Mouse (Mus musculus) liver, embryonic 15.5 days (tissue): ENCODE data around the gene Rpusd1. TPM values are rescaled to one million over a fixed set of nuclear protein-coding genes. Genes with fewer than 3 reads are reported as not detected.
"Not testable (repeated sequence)": the region's sequence is repeated elsewhere in the genome, so short reads cannot be mapped to it uniquely, and the experiment has no call there.

Experiments
- ATAC-seq: fragments of 200-750 bp; cut with Nextera tagmentation; 2 replicates; pipeline ENCODE4 v1.8.0; 2017; ENCODE audit warnings: moderate number of reproducible peaks, mild to moderate bottlenecking, moderate library complexity; ENCODE audit not compliant: insufficient read depth
- H3K27ac ChIP-seq: fragments of 300-500 bp; sonication (generic); replicated peaks from 2 replicates; pipeline ENCODE4 v1.5.1; 2015; ENCODE audit warnings: mild to moderate bottlenecking, inconsistent platforms
- H3K27me3 ChIP-seq: fragments of 300-500 bp; sonication (generic); 2 replicates; pipeline ENCODE4 v1.6.1; 2015; ENCODE audit warnings: mild to moderate bottlenecking, inconsistent platforms
- H3K36me3 ChIP-seq: fragments of 300-500 bp; sonication (generic); replicated peaks from 2 replicates; pipeline ENCODE4 v1.6.1; 2015; ENCODE audit warnings: moderate library complexity, mild to moderate bottlenecking, inconsistent platforms
- H3K4me1 ChIP-seq: fragments of 300-500 bp; sonication (generic); replicated peaks from 2 replicates; pipeline ENCODE4 v1.6.1; 2015; ENCODE audit warnings: inconsistent platforms
- H3K4me2 ChIP-seq: fragments of 300-500 bp; sonication (generic); 2 replicates; pipeline ENCODE4 v1.6.1; 2015; ENCODE audit warnings: moderate library complexity, mild to moderate bottlenecking, inconsistent platforms
- H3K4me3 ChIP-seq: fragments of 300-500 bp; sonication (generic); replicated peaks from 2 replicates; pipeline ENCODE4 v1.5.1; 2015; ENCODE audit warnings: mild to moderate bottlenecking, inconsistent platforms
- H3K9ac ChIP-seq: fragments of 300-500 bp; sonication (generic); 2 replicates; pipeline ENCODE4 v1.6.1; 2015; ENCODE audit warnings: moderate library complexity, mild to moderate bottlenecking, inconsistent platforms
- H3K9me3 ChIP-seq: fragments of 300-500 bp; sonication (generic); replicated peaks from 2 replicates; pipeline ENCODE4 v1.6.1; 2016; ENCODE audit warnings: inconsistent platforms
- WGBS: fragments of 180-500 bp; shearing (Covaris S2); methylation state at CpG from one replicate; pipeline ENCODE4 v1.1.7; 2015; ENCODE audit warnings: mixed read lengths; ENCODE audit not compliant: insufficient replicate concordance; 5-methylcytosine and 5-hydroxymethylcytosine counted together
- polyA plus RNA-seq: library from polyadenylated mRNA; unstranded; fragments of >200 nt; fragmentation: Nextera tagmentation; extraction: Ambion mirVana; gene quantifications from 2 replicates; pipeline ENCODE4 v1.2.1, GENCODE M21; 2015

Gene Rpusd1
- polyA plus RNA-seq, 1 experiment from 2014 or later = 6.6 TPM

- no peaks in the 10 kb centered on the region for H3K36me3 ChIP-seq
- no peak within 1 kb of the TSS for H3K4me3 ChIP-seq
- H3K27me3 ChIP-seq = no peaks in the 10 kb centered on the region
- no peaks in the 10 kb centered on the region for H3K4me1 ChIP-seq
- no peak within 1 kb of the TSS for H3K4me2 ChIP-seq
- H3K9ac ChIP-seq = no peak within 1 kb of the TSS
- H3K27ac ChIP-seq = no peak within 1 kb of the TSS
- WGBS = 65% methylated on average over 3 of the region's 3 CpGs
- no peak for ATAC-seq
- H3K9me3 ChIP-seq = no peaks in the 10 kb centered on the region
Measured at GRCm38 (mm10) chr17:25735745-25736144, 8.3 kb downstream of the Rpusd1 start, which contains the start of gene Mslnl. TSS of gene Mslnl (plus strand) at chr17:25736042.

GRCm38 (mm10) chr17:25738861-25739260 is 11.4 kb downstream of the Rpusd1 start:
- Histone ChIP-seq H3K4me2 (no peak overlapping the region), H3K9me3 (no peaks in the 10 kb centered on the region), H3K27ac (no peak overlapping the region), H3K4me3 (no peak overlapping the region), H3K36me3 (no peaks in the 10 kb centered on the region), H3K4me1 (no peaks in the 10 kb centered on the region), H3K9ac (no peak overlapping the region), H3K27me3 (peaks cover 3% of the 10 kb centered on the region; the same call in 1 of the 2 replicates)
- ATAC-seq = no peak
- 52% methylated on average over 7 of the region's 7 CpGs for WGBS

GRCm38 (mm10) chr17:25741471-25741870 is 14.0 kb downstream of the Rpusd1 start:
- H3K27ac ChIP-seq, H3K27me3 ChIP-seq, ATAC-seq, H3K4me3 ChIP-seq, H3K9me3 ChIP-seq, H3K4me1 ChIP-seq, H3K4me2 ChIP-seq, H3K36me3 ChIP-seq, H3K9ac ChIP-seq: not testable (repeated sequence)
- WGBS = 61% methylated on average over 12 of the region's 12 CpGs

GRCm38 (mm10) chr17:25743831-25744230 is 16.4 kb downstream of the Rpusd1 start:
- WGBS = 77% methylated on average over 9 of the region's 9 CpGs
- no peaks in the 10 kb centered on the region for H3K36me3 ChIP-seq
- H3K9ac ChIP-seq = no peak overlapping the region
- H3K9me3 ChIP-seq = no peaks in the 10 kb centered on the region
- H3K27me3 ChIP-seq = peaks cover 3% of the 10 kb centered on the region; the same call in 1 of the 2 replicates
- no peak overlapping the region for H3K4me3 ChIP-seq
- H3K27ac ChIP-seq = no peak overlapping the region
- no peaks in the 10 kb centered on the region for H3K4me1 ChIP-seq
- no peak for ATAC-seq
- H3K4me2 ChIP-seq = no peak overlapping the region

GRCm38 (mm10) chr17:25744311-25744710 is 16.8 kb downstream of the Rpusd1 start:
- WGBS = 59% methylated on average over 10 of the region's 10 CpGs
- no peak for ATAC-seq
- peaks cover 3% of the 10 kb centered on the region; the same call in 1 of the 2 replicates for H3K27me3 ChIP-seq
- no peaks in the 10 kb centered on the region for H3K36me3 ChIP-seq
- H3K9me3 ChIP-seq = no peaks in the 10 kb centered on the region
- no peak overlapping the region for H3K4me2 ChIP-seq
- H3K27ac ChIP-seq = no peak overlapping the region
- no peak overlapping the region for H3K9ac ChIP-seq
- H3K4me3 ChIP-seq = no peak overlapping the region
- H3K4me1 ChIP-seq = no peaks in the 10 kb centered on the region

GRCm38 (mm10) chr17:25748238-25748637 is 20.8 kb downstream of the Rpusd1 start:
- Histone ChIP-seq H3K27me3 (no peaks in the 10 kb centered on the region), H3K4me2 (no peak overlapping the region), H3K4me3 (no peak overlapping the region), H3K27ac (no peak overlapping the region), H3K9me3 (no peaks in the 10 kb centered on the region), H3K4me1 (no peaks in the 10 kb centered on the region), H3K36me3 (no peaks in the 10 kb centered on the region), H3K9ac (no peak overlapping the region)
- no peak for ATAC-seq
- WGBS = 74% methylated on average over 4 of the region's 4 CpGs

- H3K9me3 ChIP-seq = no peaks in the 10 kb centered on the region
- no peak overlapping the region for H3K4me3 ChIP-seq
- no peak overlapping the region for H3K27ac ChIP-seq
- ATAC-seq = no peak
- no peak overlapping the region for H3K4me2 ChIP-seq
- no peaks in the 10 kb centered on the region for H3K4me1 ChIP-seq
- no peak overlapping the region for H3K9ac ChIP-seq
- no peaks in the 10 kb centered on the region for H3K36me3 ChIP-seq
- H3K27me3 ChIP-seq = no peaks in the 10 kb centered on the region
- WGBS = 65% methylated on average over 6 of the region's 6 CpGs
Measured at GRCm38 (mm10) chr17:25749314-25749713, 21.8 kb downstream of the Rpusd1 start.

- Histone ChIP-seq H3K4me1 (no peaks in the 10 kb centered on the region), H3K4me3 (no peak overlapping the region), H3K27ac (no peak overlapping the region), H3K27me3 (no peaks in the 10 kb centered on the region), H3K36me3 (no peaks in the 10 kb centered on the region), H3K4me2 (no peak overlapping the region), H3K9ac (no peak overlapping the region), H3K9me3 (no peaks in the 10 kb centered on the region)
- WGBS = 54% methylated on average over 5 of the region's 5 CpGs
- ATAC-seq = no peak
Measured at GRCm38 (mm10) chr17:25751446-25751845, 24.0 kb downstream of the Rpusd1 start.

- no peak within 1 kb of the TSS for H3K9ac ChIP-seq
- ATAC-seq = no peak
- no peak within 1 kb of the TSS for H3K27ac ChIP-seq
- H3K4me2 ChIP-seq = no peak within 1 kb of the TSS
- H3K4me3 ChIP-seq = no peak within 1 kb of the TSS
- WGBS = 74% methylated on average over 9 of the region's 9 CpGs
- H3K4me1 ChIP-seq = no peaks in the 10 kb centered on the region
- H3K27me3 ChIP-seq = peaks cover 11% of the 10 kb centered on the region
- H3K9me3 ChIP-seq = no peaks in the 10 kb centered on the region
- H3K36me3 ChIP-seq = no peaks in the 10 kb centered on the region
Measured at GRCm38 (mm10) chr17:25754241-25754640, 26.8 kb downstream of the Rpusd1 start, which contains the start of gene Msln. TSS of gene Msln (minus strand) at chr17:25754378.

GRCm38 (mm10) chr17:25755086-25755485 is 27.6 kb downstream of the Rpusd1 start:
- Histone ChIP-seq H3K4me2 (no peak overlapping the region), H3K9ac (no peak overlapping the region), H3K4me1 (no peaks in the 10 kb centered on the region), H3K27me3 (peaks cover 13% of the 10 kb centered on the region), H3K9me3 (no peaks in the 10 kb centered on the region), H3K4me3 (no peak overlapping the region), H3K36me3 (no peaks in the 10 kb centered on the region), H3K27ac (no peak overlapping the region)
- ATAC-seq = no peak
- WGBS = 59% methylated on average over 4 of the region's 4 CpGs

- Histone ChIP-seq H3K9me3 (no peaks in the 10 kb centered on the region), H3K27ac (no peak overlapping the region), H3K9ac (no peak overlapping the region), H3K36me3 (no peaks in the 10 kb centered on the region), H3K27me3 (peaks cover 14% of the 10 kb centered on the region), H3K4me2 (no peak overlapping the region), H3K4me3 (no peak overlapping the region), H3K4me1 (no peaks in the 10 kb centered on the region)
- no peak for ATAC-seq
- WGBS = 33% methylated on average over 4 of the region's 4 CpGs
Measured at GRCm38 (mm10) chr17:25755627-25756377, 28.3 kb downstream of the Rpusd1 start.
